Mouse (Mus musculus) forebrain, postnatal 0 days (tissue): Measurements from ENCODE around the gene Eps8l2. TPM values are rescaled to one million over a fixed set of nuclear protein-coding genes. Genes with fewer than 3 reads are reported as not detected.
A peak's percentile ranks its signal among the peaks of the same experiment; 100 is the strongest.

ENCODE experiments used
- ATAC-seq: fragments of 200-750 bp; cut with Nextera tagmentation; 2 replicates; pipeline ENCODE4 v1.8.0; 2017; ENCODE audit warnings: mild to moderate bottlenecking, moderate library complexity
- DNase-seq: peaks from one replicate; pipeline ENCODE4 v3.0.0-alpha.2; 2015
- H3K27ac ChIP-seq: fragments of 300-500 bp; sonication (generic); 2 replicates; pipeline ENCODE4 v1.5.1; 2014; ENCODE audit warnings: low read depth, mild to moderate bottlenecking, antibody characterized with exemption, low read length, moderate library complexity, mixed read lengths
- H3K27me3 ChIP-seq: fragments of 300-500 bp; sonication (generic); 2 replicates; pipeline ENCODE4 v1.6.1; 2014; ENCODE audit warnings: mild to moderate bottlenecking, low read length, mixed read lengths; ENCODE audit not compliant: insufficient read depth
- H3K36me3 ChIP-seq: fragments of 300-500 bp; sonication (generic); 2 replicates; pipeline ENCODE4 v1.6.1; 2014; ENCODE audit warnings: mild to moderate bottlenecking, moderate library complexity; ENCODE audit not compliant: insufficient read depth
- H3K4me1 ChIP-seq: fragments of 300-500 bp; sonication (generic); 2 replicates; pipeline ENCODE4 v1.6.1; 2014; ENCODE audit warnings: antibody characterized with exemption; ENCODE audit not compliant: insufficient read depth
- H3K4me2 ChIP-seq: fragments of 300-500 bp; sonication (generic); 2 replicates; pipeline ENCODE4 v1.6.1; 2014; ENCODE audit warnings: low read depth, mild to moderate bottlenecking, moderate library complexity
- H3K4me3 ChIP-seq: fragments of 300-500 bp; sonication (generic); 2 replicates; pipeline ENCODE4 v1.5.1; 2014; ENCODE audit warnings: low read depth, low read length, mixed read lengths
- H3K9ac ChIP-seq: fragments of 300-500 bp; sonication (generic); 2 replicates; pipeline ENCODE4 v1.6.1; 2014; ENCODE audit warnings: mild to moderate bottlenecking
- H3K9me3 ChIP-seq: fragments of 300-500 bp; sonication (generic); 2 replicates; pipeline ENCODE4 v1.6.1; 2016; ENCODE audit warnings: low read length
- CTCF ChIP-seq: sonication (generic); IDR thresholded peaks from 2 replicates; pipeline ENCODE4 v1.5.1; 2016; ENCODE audit warnings: antibody characterized with exemption, control low read depth, low read depth
- WGBS: fragments of 180-500 bp; shearing (Covaris S2); extraction: QIAGEN DNeasy Blood & Tissue Kit; methylation state at CpG from one replicate; pipeline ENCODE4 v1.1.7; 2014; 5-methylcytosine and 5-hydroxymethylcytosine counted together
- polyA plus RNA-seq: library from polyadenylated mRNA; unstranded; fragments of >200 nt; fragmentation: Nextera tagmentation; extraction: Ambion mirVana; gene quantifications from 2 replicates; pipeline ENCODE4 v1.2.1, GENCODE M21; 2015
- total RNA-seq: library from RNA; depleted of rRNA; stranded (reverse); fragments of >200 nt; gene quantifications from 2 replicates; pipeline ENCODE4 v1.2.3, GENCODE M21; 2014

Gene Eps8l2
- total and polyA plus RNA-seq, 2 experiments from 2014 or later = 0.74 to 1.0 TPM

- Histone ChIP-seq H3K36me3 (no peaks in the 10 kb centered on the region), H3K4me2 (no peak overlapping the region), H3K9me3 (no peaks in the 10 kb centered on the region), H3K9ac (no peak overlapping the region), H3K27me3 (no peaks in the 10 kb centered on the region), H3K4me3 (no peak overlapping the region), H3K4me1 (0 out of 2 replicates have a peak, but pooled peaks cover 8% of the 10 kb centered on the region), H3K27ac (no peak overlapping the region)
- DNase-seq (peak; percentile 49), ATAC-seq (peak; percentile 76)
- TF ChIP-seq CTCF = no peak
- WGBS = 52% methylated on average over 8 of the region's 8 CpGs
These were observed 16.4 kb downstream of the Eps8l2 start for GRCm38 (mm10) chr7:141355051-141355450.

GRCm38 (mm10) chr7:141355626-141356326, 17.1 kb downstream of the Eps8l2 start:
- H3K9me3 ChIP-seq = no peaks in the 10 kb centered on the region
- no peak overlapping the region for H3K4me3 ChIP-seq
- no peaks in the 10 kb centered on the region for H3K36me3 ChIP-seq
- no peak overlapping the region for H3K4me2 ChIP-seq
- 0 out of 2 replicates have a peak, but pooled peaks cover 8% of the 10 kb centered on the region for H3K4me1 ChIP-seq
- no peak for DNase-seq
- peak; percentile 43 for TF ChIP-seq CTCF
- peak; percentile 48 for ATAC-seq
- 44% methylated on average over 12 of the region's 12 CpGs for WGBS
- no peak overlapping the region for H3K27ac ChIP-seq
- H3K27me3 ChIP-seq = no peaks in the 10 kb centered on the region
- H3K9ac ChIP-seq = no peak overlapping the region

GRCm38 (mm10) chr7:141356971-141357370, 18.3 kb downstream of the Eps8l2 start:
- DNase-seq = no peak
- WGBS = 82% methylated on average over 14 of the region's 14 CpGs

GRCm38 (mm10) chr7:141361510-141361909, 22.8 kb downstream of the Eps8l2 start:
- H3K9me3 ChIP-seq = no peaks in the 10 kb centered on the region
- H3K27ac ChIP-seq = no peak overlapping the region
- no peaks in the 10 kb centered on the region for H3K4me1 ChIP-seq
- no peak overlapping the region for H3K9ac ChIP-seq
- no peak overlapping the region for H3K4me3 ChIP-seq
- no peaks in the 10 kb centered on the region for H3K27me3 ChIP-seq
- WGBS = 13% methylated on average over 24 of the region's 24 CpGs
- no peak for ATAC-seq
- TF ChIP-seq CTCF = no peak
- no peaks in the 10 kb centered on the region for H3K36me3 ChIP-seq
- 0 out of 2 replicates have a peak overlapping the region, but pooled peaks have one; percentile 13 for H3K4me2 ChIP-seq
- DNase-seq = no peak

More at GRCm38 (mm10) chr7:141356971-141357370, 18.3 kb downstream of the Eps8l2 start:
- ATAC-seq = no peak
- no peak overlapping the region for H3K4me2 ChIP-seq
- TF ChIP-seq CTCF = no peak
- no peaks in the 10 kb centered on the region for H3K9me3 ChIP-seq
- H3K4me1 ChIP-seq = 0 out of 2 replicates have a peak, but pooled peaks cover 8% of the 10 kb centered on the region
- no peaks in the 10 kb centered on the region for H3K36me3 ChIP-seq
- no peak overlapping the region for H3K27ac ChIP-seq
- H3K9ac ChIP-seq = no peak overlapping the region
- H3K27me3 ChIP-seq = no peaks in the 10 kb centered on the region
- H3K4me3 ChIP-seq = no peak overlapping the region

- Histone ChIP-seq H3K4me2 (no peak overlapping the region), H3K9me3 (no peaks in the 10 kb centered on the region), H3K27me3 (no peaks in the 10 kb centered on the region), H3K9ac (no peak overlapping the region), H3K36me3 (no peaks in the 10 kb centered on the region), H3K4me3 (no peak overlapping the region), H3K4me1 (no peaks in the 10 kb centered on the region), H3K27ac (no peak overlapping the region)
- TF ChIP-seq CTCF = peak; percentile 82
- ATAC-seq (peak; percentile 79; the same call in 1 of the 2 replicates), DNase-seq (peak; percentile 83)
- 62% methylated on average over 4 of the region's 4 CpGs for WGBS
These were observed 24.5 kb downstream of the Eps8l2 start for GRCm38 (mm10) chr7:141363106-141363751.

GRCm38 (mm10) chr7:141363752-141364125, 25.1 kb downstream of the Eps8l2 start:
- no peak for TF ChIP-seq CTCF
- no peak overlapping the region for H3K4me3 ChIP-seq
- H3K27ac ChIP-seq = no peak overlapping the region
- no peak overlapping the region for H3K4me2 ChIP-seq
- H3K9ac ChIP-seq = no peak overlapping the region
- no peaks in the 10 kb centered on the region for H3K9me3 ChIP-seq
- H3K4me1 ChIP-seq = no peaks in the 10 kb centered on the region
- DNase-seq (no peak), ATAC-seq (no peak; the same call in 1 of the 2 replicates)
- no peaks in the 10 kb centered on the region for H3K36me3 ChIP-seq
- H3K27me3 ChIP-seq = no peaks in the 10 kb centered on the region
- WGBS = 71% methylated on average over 2 of the region's 2 CpGs

GRCm38 (mm10) chr7:141364349-141365048, 25.8 kb downstream of the Eps8l2 start:
- H3K27ac ChIP-seq = no peak overlapping the region
- H3K9ac ChIP-seq = no peak overlapping the region
- no peaks in the 10 kb centered on the region for H3K27me3 ChIP-seq
- no peaks in the 10 kb centered on the region for H3K9me3 ChIP-seq
- no peak for DNase-seq
- no peak for ATAC-seq
- no peak overlapping the region for H3K4me2 ChIP-seq
- no peaks in the 10 kb centered on the region for H3K36me3 ChIP-seq
- no peak for TF ChIP-seq CTCF
- WGBS = 90% methylated on average over 5 of the region's 5 CpGs
- H3K4me1 ChIP-seq = no peaks in the 10 kb centered on the region
- H3K4me3 ChIP-seq = no peak overlapping the region
